Mouse (Mus musculus) ovary, adult 18-20 months (tissue): ENCODE measurements at regions not wholly inside any gene's neighbourhood (a gene's known extent, or its start where the extent isn't known, plus 50 kb on each side); places are given as distances from the start of the nearest gene placed in this dataset.
"Not testable (repeated sequence)": the region's sequence is repeated elsewhere in the genome, so short reads cannot be mapped to it uniquely, and the experiment has no call there.

Experiments
- DNase-seq: peaks from one replicate; pipeline ENCODE4 v3.0.0; 2022; ENCODE audit warnings: low spot score, mixed read lengths

DNA sequence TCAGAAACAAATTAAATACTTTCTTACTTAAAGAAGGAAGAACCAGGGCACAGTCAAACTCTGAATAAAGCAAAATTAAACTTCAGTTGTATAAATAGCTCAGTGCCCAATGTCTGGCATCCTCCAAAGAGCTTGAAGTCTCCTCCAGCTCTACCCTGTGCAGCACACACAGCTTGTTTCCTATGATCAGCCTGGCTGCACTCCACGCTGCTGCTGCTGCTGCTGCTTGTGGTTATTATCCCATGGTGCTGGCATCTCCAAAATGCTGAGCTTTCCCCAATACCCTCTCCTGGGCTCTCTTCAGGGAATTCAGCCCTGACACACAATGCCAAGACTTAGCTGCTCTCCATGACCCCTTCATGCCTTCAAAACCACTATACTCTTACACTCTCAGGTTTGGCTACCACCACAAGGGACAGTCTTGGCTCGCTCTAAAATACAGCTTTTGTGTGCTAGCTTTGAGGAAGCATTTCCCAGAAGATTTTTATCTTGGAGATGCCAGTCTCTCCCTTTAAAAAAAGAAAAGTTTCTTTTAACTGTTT lies 121.0 kb downstream of the Rab10 start:
- not testable (repeated sequence) for DNase-seq

DNA sequence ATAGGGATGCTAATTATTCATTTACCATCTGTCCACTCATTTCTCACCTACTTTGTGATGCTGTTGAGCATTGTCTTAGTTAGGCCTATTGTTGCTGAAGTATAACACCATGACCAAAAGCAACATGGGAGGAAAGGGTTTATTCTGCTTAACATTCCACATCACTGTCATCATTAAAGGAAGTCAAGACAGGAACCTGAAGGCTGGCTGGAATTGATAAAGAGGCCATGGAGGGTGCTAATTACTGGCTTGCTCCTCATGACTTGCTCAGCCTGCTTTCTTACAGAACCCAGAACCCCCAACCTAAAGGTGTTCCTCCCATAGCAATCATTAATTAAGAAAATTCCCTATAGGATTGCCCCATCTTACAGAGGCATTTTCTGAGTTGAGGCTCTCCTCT lies 121.6 kb downstream of the Rab10 start:
- DNase-seq, result no peak

DNA sequence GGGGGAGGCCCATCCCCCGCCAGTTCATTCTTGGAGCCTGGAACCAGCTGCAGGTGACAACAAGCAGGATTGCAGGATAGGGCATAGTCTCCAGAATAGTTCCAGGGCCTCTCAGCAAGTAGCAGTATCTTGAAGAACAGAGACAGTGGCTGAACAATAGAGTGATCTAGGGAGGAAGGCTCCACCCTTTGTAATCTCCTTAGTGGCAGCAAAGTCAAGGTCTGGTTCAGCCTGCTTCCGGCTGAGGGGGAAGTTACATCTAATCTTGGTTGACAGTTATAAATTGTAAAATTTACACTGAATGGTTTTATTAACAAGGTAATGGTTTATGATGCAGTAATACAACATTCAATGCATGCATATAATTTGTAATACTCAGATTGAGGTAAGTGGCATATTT lies 136.4 kb downstream of the Rab10 start:
- DNase-seq, result no peak

- not testable (repeated sequence) for DNase-seq
Measured at GRCm38 (mm10) chr12:3169705-3170287, 140.0 kb downstream of the Rab10 start.

- DNase-seq, result not testable (repeated sequence)
Measured at GRCm38 (mm10) chr12:3161666-3162065, 148.1 kb downstream of the Rab10 start.

- DNase-seq, result not testable (repeated sequence)
Measured at GRCm38 (mm10) chr12:3158771-3159170, 151.0 kb downstream of the Rab10 start.

DNA sequence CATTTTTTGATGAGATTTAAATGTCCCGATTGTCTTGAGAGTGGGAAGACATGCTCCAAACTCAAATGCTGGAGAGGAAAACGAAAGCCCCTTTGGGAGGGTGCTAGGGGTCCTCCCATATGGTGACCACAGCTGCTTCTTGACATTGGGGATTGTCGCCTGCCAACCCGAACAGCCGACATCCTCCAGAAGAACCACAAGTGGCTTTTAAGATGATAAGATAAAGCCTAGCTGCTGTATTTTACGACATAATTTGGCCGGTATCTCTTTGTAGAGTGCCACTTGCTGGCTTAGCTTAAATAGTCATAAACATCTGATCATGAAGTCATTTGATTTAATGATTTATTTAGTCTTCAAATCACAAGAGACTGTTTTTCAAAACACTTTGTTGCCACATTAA lies 156.1 kb downstream of the Rab10 start:
- DNase-seq, result not testable (repeated sequence)

DNA sequence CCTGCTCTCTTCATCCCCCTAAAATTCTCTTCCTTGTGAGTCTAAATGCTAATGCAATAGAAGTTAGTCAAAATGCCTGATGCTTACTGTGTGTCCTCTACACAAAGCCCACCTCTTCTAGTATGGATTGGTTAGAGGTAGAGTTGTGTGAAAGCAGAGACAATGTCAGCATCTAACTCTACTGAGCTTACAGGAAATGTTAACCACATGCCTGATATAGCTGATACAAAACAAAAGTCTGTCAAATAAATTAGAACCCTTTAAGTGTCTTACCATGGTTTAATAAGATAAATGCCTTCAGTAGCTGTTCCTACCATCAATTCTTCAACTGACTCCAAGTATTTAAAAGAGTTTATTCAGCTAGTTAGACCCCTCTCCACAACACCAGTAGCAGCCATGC lies 177.2 kb downstream of the Rab10 start:
- DNase-seq, result not testable (repeated sequence)

DNA sequence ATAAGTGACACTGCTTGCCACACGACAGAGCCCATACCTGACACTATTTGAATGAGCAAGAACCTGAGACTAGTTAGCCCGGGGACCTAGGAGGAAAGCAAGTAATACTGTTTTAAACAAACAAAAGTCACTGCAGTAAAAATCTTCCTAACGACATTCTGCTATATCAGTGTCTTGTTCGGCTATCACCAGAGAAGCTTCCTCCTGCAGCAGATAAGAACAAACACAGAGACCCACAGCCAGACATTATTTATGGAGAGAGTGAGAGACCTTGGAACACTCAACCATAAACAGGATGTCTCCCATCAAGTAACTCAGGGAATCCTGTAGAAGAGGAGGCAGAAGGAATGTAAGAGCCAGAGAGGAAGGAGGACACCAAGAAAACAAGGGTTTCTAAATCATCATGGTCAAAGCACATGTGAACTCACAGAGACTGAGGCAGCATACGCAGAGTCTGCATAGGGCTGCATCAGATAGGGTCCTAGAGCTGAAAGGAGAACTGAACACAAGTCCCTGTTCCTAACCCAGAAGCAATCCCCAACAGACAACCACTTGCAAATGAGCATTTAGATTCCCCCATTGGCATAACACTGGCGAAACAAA lies 178.5 kb downstream of the Rab10 start:
- not testable (repeated sequence) for DNase-seq

DNA sequence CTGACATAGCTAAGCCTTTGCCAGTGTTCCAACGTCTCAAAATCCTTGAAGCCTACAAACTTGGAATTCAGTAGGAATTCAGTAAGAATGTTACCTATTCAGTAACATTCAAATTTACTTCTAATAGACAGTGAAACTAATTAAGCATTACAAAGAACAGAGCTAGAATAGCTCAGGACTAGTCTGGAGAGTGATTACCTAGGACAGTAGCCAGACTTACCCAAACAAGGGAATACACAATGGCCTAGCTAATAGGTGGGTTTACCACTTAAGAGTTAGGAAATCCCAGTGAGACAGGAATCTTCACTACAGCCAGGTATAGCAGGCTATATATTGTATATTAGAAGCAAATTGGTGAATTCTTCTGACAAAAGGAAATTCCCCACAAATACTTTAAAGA lies 182.4 kb downstream of the Rab10 start:
- DNase-seq, result not testable (repeated sequence)

DNA sequence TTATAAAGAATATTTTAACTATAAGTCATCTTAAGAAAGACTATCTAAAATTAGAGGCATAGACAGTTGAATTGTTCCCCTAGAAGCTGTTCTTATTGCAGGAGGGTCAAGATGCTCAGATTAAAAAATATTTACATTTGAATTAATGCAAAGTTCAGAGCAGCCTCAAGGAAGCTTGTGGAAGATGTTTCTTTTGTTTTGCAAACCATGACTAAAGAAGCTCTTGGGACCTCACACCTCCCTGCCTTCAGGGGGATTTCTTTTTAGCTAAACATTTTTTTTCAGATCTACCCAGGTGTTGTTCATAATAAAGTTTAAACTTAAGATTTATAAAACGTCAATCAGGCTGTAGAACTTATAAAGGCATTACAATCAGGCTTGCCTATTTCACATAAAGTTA lies 185.7 kb downstream of the Rab10 start:
- DNase-seq, result no peak

- DNase-seq, result not testable (repeated sequence)
Measured at GRCm38 (mm10) chr12:3110589-3110988, 199.2 kb downstream of the Rab10 start.

DNA sequence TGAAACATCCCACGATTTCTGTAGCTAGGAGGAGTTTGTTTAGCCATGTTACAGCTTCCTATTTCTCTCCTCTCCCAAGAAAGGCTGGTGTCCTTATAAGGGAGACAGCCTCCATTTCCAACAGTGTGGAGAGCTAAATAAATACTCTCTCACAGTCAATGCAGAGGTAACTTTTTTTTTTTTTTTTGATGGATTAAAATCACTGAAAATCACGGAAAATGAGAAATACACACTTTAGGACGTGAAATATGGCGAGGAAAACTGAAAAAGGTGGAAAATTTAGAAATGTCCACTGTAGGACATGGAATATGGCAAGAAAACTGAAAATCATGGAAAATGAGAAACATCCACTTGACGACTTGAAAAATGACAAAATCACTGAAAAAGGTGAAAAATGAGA lies 200.1 kb downstream of the Rab10 start:
- peak; percentile 31 for DNase-seq

DNA sequence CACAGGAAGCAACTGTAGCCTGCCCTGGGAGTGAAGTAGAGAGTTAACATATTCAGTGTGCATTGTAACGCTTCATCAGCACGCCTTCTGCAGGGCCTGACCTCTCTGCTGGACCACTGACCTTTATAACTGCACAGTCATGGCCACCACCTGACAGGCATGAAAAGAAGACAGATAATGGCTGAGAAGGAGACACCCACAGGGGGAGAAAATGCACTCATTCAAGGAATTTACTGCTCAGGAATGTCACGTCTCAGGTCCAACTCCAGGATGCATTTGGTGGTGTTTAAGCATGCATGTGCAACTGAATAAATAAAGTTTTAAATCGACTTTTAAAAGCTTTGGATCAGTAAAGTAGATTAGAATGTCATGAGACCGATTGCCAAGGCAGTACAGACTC lies 207.8 kb downstream of the Rab10 start:
- not testable (repeated sequence) for DNase-seq

- DNase-seq, result not testable (repeated sequence)
Measured at GRCm38 (mm10) chr12:3098175-3098574, 211.6 kb downstream of the Rab10 start.

GRCm38 (mm10) chr12:3094509-3094908 lies 215.3 kb downstream of the Rab10 start:
- no peak for DNase-seq

GRCm38 (mm10) chr12:3092974-3093373 lies 216.8 kb downstream of the Rab10 start:
- not testable (repeated sequence) for DNase-seq

- DNase-seq, result not testable (repeated sequence)
Measured at GRCm38 (mm10) chr12:3049546-3049945, 260.2 kb downstream of the Rab10 start.

GRCm38 (mm10) chr12:3018446-3018845 lies 291.3 kb downstream of the Rab10 start:
- not testable (repeated sequence) for DNase-seq

GRCm38 (mm10) chr12:3016777-3017176 lies 293.0 kb downstream of the Rab10 start:
- DNase-seq, result not testable (repeated sequence)
